ENCODE assay signal across 7 mouse cellular contexts in genomic region chr17:86964041-86964440, GRCm38 (mm10). TPM values are rescaled to one million over a fixed set of nuclear protein-coding genes. Genes with fewer than 3 reads are reported as not detected.
DNase-seq lines count a peak whose midpoint lies in the region; ATAC-seq and TF ChIP-seq lines count a peak whose summit lies in the region.

No protein-coding gene starts in this region.

- H3K36me3 ChIP-seq in liver, adult 2 months (ENCODE audit: control insufficient read depth, insufficient read depth, low read length), result no peaks in the 10 kb centered on the region
- peaks cover 28% of the 10 kb centered on the region for H3K36me3 ChIP-seq in embryonic facial prominence, embryonic 10.5 days (replicated peaks)
- no peaks in the 10 kb centered on the region for H3K36me3 ChIP-seq in hindbrain, embryonic 14.5 days (replicated peaks; ENCODE audit: control insufficient read depth, insufficient read depth)
- H3K36me3 ChIP-seq in lung, postnatal 0 days (ENCODE audit: insufficient read depth, low read length), result no peaks in the 10 kb centered on the region

- DNase-seq in liver, adult 2 months (ENCODE audit: extremely low read depth, low read depth, low spot score), result no peak
- DNase-seq in liver, result no peak
- peak; percentile 34 for DNase-seq in embryonic facial prominence, embryonic 10.5 days (ENCODE audit: low spot score)
- no peak for DNase-seq in hindbrain, embryonic 14.5 days (ENCODE audit: low spot score)
- DNase-seq in lung, postnatal 0 days (ENCODE audit: low spot score), result peak; percentile 54
- no peak for DNase-seq in ovary, postnatal 10 days (ENCODE audit: low spot score)
- no peak for DNase-seq in layer of hippocampus, adult 9-10 months (ENCODE audit: low spot score)

- ATAC-seq in hindbrain, embryonic 14.5 days (ENCODE audit: low FRiP score), result no peak
- ATAC-seq in lung, postnatal 0 days, result no peak

- peak overlapping the region; percentile 81 for H3K4me2 ChIP-seq in hindbrain, embryonic 14.5 days (replicated peaks)
- H3K4me2 ChIP-seq in lung, postnatal 0 days (replicated peaks; ENCODE audit: low read depth, low read length), result peak overlapping the region; percentile 94

- no peaks in the 10 kb centered on the region for H3K9me3 ChIP-seq in embryonic facial prominence, embryonic 10.5 days
- no peaks in the 10 kb centered on the region for H3K9me3 ChIP-seq in hindbrain, embryonic 14.5 days (ENCODE audit: control insufficient read depth, low read length)
- H3K9me3 ChIP-seq in lung, postnatal 0 days (ENCODE audit: low read length), result no peaks in the 10 kb centered on the region

- TF ChIP-seq CTCF in liver, adult 2 months (IDR thresholded peaks at IDR 0.05; ENCODE audit: low read depth, low read length), result no peak
- TF ChIP-seq CTCF in lung, postnatal 0 days (IDR thresholded peaks at IDR 0.05), result no peak

- TF ChIP-seq EP300 in lung, postnatal 0 days (IDR thresholded peaks at IDR 0.05), result no peak

- H3K27me3 ChIP-seq in liver, adult 2 months (ENCODE audit: control insufficient read depth, insufficient read depth, low read length), result no peaks in the 10 kb centered on the region
- H3K27me3 ChIP-seq in embryonic facial prominence, embryonic 10.5 days (replicated peaks; ENCODE audit: low read depth, poor library complexity, severe bottlenecking), result no peaks in the 10 kb centered on the region; the same call in 1 of the 2 replicates
- no peaks in the 10 kb centered on the region for H3K27me3 ChIP-seq in hindbrain, embryonic 14.5 days (ENCODE audit: control insufficient read depth, insufficient read depth, low read length)
- H3K27me3 ChIP-seq in lung, postnatal 0 days (replicated peaks; ENCODE audit: insufficient read depth, low read length), result no peaks in the 10 kb centered on the region

- TF ChIP-seq POLR2A in liver, adult 2 months (IDR thresholded peaks at IDR 0.05; ENCODE audit: extremely low read depth, insufficient read depth, low read length), result no peak

- H3K27ac ChIP-seq in liver, adult 2 months (replicated peaks; ENCODE audit: insufficient read depth, low read depth, low read length), result no peak overlapping the region
- peak overlapping the region; percentile 96 for H3K27ac ChIP-seq in embryonic facial prominence, embryonic 10.5 days (replicated peaks)
- 0 out of 2 replicates have a peak overlapping the region, but pooled peaks have one; percentile 10 for H3K27ac ChIP-seq in hindbrain, embryonic 14.5 days
- H3K27ac ChIP-seq in lung, postnatal 0 days (ENCODE audit: low read length), result peak overlapping the region; percentile 93

- no peaks in the 10 kb centered on the region; the same call in 1 of the 2 replicates for H3K4me1 ChIP-seq in liver, adult 2 months (ENCODE audit: control insufficient read depth, insufficient read depth, low read length)
- H3K4me1 ChIP-seq in embryonic facial prominence, embryonic 10.5 days, result peaks cover 57% of the 10 kb centered on the region
- H3K4me1 ChIP-seq in hindbrain, embryonic 14.5 days (replicated peaks; ENCODE audit: control insufficient read depth, insufficient read depth, low read length), result peaks cover 33% of the 10 kb centered on the region
- peaks cover 2% of the 10 kb centered on the region; the same call in 1 of the 2 replicates for H3K4me1 ChIP-seq in lung, postnatal 0 days (ENCODE audit: insufficient read depth, low read depth, low read length)

- WGBS in liver, adult 2 months, result 21% methylated on average over 6 of the region's 6 CpGs
- 0% methylated on average over 6 of the region's 6 CpGs for WGBS in embryonic facial prominence, embryonic 10.5 days
- WGBS in hindbrain, embryonic 14.5 days, result 0% methylated on average over 6 of the region's 6 CpGs
- 1% methylated on average over 6 of the region's 6 CpGs for WGBS in lung, postnatal 0 days

- H3K9ac ChIP-seq in liver, adult 2 months (ENCODE audit: low read depth, low read length), result peak overlapping the region; percentile 26; the same call in 1 of the 2 replicates
- peak overlapping the region; percentile 84 for H3K9ac ChIP-seq in hindbrain, embryonic 14.5 days
- H3K9ac ChIP-seq in lung, postnatal 0 days (replicated peaks; ENCODE audit: low read depth), result peak overlapping the region; percentile 86

- H3K4me3 ChIP-seq in liver, adult 2 months (ENCODE audit: insufficient read depth, low read depth, low read length), result peak overlapping the region; percentile 93; the same call in 1 of the 2 replicates
- peak overlapping the region; percentile 80 for H3K4me3 ChIP-seq in embryonic facial prominence, embryonic 10.5 days
- peak overlapping the region; percentile 82 for H3K4me3 ChIP-seq in hindbrain, embryonic 14.5 days (replicated peaks; ENCODE audit: low read length)
- H3K4me3 ChIP-seq in lung, postnatal 0 days (ENCODE audit: low read depth, low read length), result peak overlapping the region; percentile 81

- no peaks in the 10 kb centered on the region for H3K79me2 ChIP-seq in liver, adult 2 months (ENCODE audit: control insufficient read depth, insufficient read depth, low read length)

RNA-seq across cellular contexts. Expression of gene Rhoq, which starts 1.2 kb away (rescaled TPM):
- 5.2 and 5.7 TPM in 2 replicates for total RNA-seq in liver, adult 2 months (2014; rRNA removed)
- 3.2 and 4.1 TPM in 2 replicates for polyA plus RNA-seq in liver, adult 2 months (2012; rRNA removed)
- 11.9 and 13.1 TPM in 2 replicates for polyA plus RNA-seq in embryonic facial prominence, embryonic 10.5 days (2016; fragmentation: Nextera tagmentation; extraction: Ambion mirVana)
- polyA plus RNA-seq in hindbrain, embryonic 14.5 days (2014; fragmentation: Nextera tagmentation; extraction: Ambion mirVana), result 10.7 and 11.5 TPM in 2 replicates
- 10.7 and 11.5 TPM in 2 replicates for polyA plus RNA-seq in lung, postnatal 0 days (2015; fragmentation: Nextera tagmentation; extraction: Ambion mirVana)

RNA-seq across cellular contexts. Expression of gene Atp6v1e2, which starts 16.3 kb away (rescaled TPM):
- not detected in 2 replicates for total RNA-seq in liver, adult 2 months (2014; rRNA removed)
- polyA plus RNA-seq in liver, adult 2 months (2012; rRNA removed), result not detected in 2 replicates
- polyA plus RNA-seq in embryonic facial prominence, embryonic 10.5 days (2016; fragmentation: Nextera tagmentation; extraction: Ambion mirVana), result not detected in 2 replicates
- polyA plus RNA-seq in hindbrain, embryonic 14.5 days (2014; fragmentation: Nextera tagmentation; extraction: Ambion mirVana), result not detected in 2 replicates
- polyA plus RNA-seq in lung, postnatal 0 days (2015; fragmentation: Nextera tagmentation; extraction: Ambion mirVana), result not detected in 2 replicates

RNA-seq across cellular contexts. Expression of gene Tmem247, which starts 46.9 kb away (rescaled TPM):
- not detected in 2 replicates for total RNA-seq in liver, adult 2 months (2014; rRNA removed)
- polyA plus RNA-seq in liver, adult 2 months (2012; rRNA removed), result not detected in 2 replicates
- not detected in 2 replicates for polyA plus RNA-seq in embryonic facial prominence, embryonic 10.5 days (2016; fragmentation: Nextera tagmentation; extraction: Ambion mirVana)
- polyA plus RNA-seq in hindbrain, embryonic 14.5 days (2014; fragmentation: Nextera tagmentation; extraction: Ambion mirVana), result not detected in 2 replicates
- not detected in 2 replicates for polyA plus RNA-seq in lung, postnatal 0 days (2015; fragmentation: Nextera tagmentation; extraction: Ambion mirVana)

Comparison
In these comparisons a context has a peak if more than half of its experiments do, and no peak if none do; other contexts are left out.
1. DNase-seq: peak in embryonic facial prominence, embryonic 10.5 days (single experiment) and lung, postnatal 0 days (single experiment); none in liver, adult 2 months (single experiment), liver (single experiment), hindbrain, embryonic 14.5 days (single experiment), ovary, postnatal 10 days (single experiment) and layer of hippocampus, adult 9-10 months (single experiment).
2. H3K9ac ChIP-seq: peak in every context shown above with its lines; median percentile 86 in lung, postnatal 0 days; 84 in hindbrain, embryonic 14.5 days; 26 in liver, adult 2 months.
3. Peak in every context shown above with its lines, with median percentiles within 50 percentile points of each other: H3K4me3 ChIP-seq.